Mouse (Mus musculus): Measurements from ENCODE around the gene Rbms3.

DNA sequence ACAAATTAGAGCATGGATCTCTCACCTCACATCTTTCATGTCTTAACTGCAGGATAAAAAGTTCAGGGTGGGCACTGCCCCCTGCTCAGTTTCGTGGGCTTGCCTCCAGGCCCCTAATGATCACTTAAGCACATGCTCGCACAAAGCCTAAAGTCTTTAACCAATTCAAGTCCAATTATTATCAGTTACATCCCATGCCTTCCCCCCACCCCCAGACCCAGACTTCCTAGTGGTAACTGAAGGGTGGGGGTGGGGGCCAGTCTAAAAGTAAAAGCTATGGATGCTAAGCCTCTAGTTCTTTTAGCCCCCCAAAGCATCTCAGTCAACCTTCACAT, 378.9 kb downstream of the Rbms3 start:
- no peak for TF ChIP-seq CTCF (IDR thresholded peaks at IDR 0.05)
- no peak for TF ChIP-seq POLR2A (IDR thresholded peaks at IDR 0.05; ENCODE audit: insufficient read depth, low read depth, low read length)
